Mouse (Mus musculus) layer of hippocampus, adult 9-11 months (tissue): ENCODE results near the gene Gm21865.
"Not testable (repeated sequence)": the region's sequence is repeated elsewhere in the genome, so short reads cannot be mapped to it uniquely, and the experiment has no call there.

Experiments used
- DNase-seq: peaks from one replicate; pipeline ENCODE4 v3.0.0; 2022

Gene Gm21865

DNA sequence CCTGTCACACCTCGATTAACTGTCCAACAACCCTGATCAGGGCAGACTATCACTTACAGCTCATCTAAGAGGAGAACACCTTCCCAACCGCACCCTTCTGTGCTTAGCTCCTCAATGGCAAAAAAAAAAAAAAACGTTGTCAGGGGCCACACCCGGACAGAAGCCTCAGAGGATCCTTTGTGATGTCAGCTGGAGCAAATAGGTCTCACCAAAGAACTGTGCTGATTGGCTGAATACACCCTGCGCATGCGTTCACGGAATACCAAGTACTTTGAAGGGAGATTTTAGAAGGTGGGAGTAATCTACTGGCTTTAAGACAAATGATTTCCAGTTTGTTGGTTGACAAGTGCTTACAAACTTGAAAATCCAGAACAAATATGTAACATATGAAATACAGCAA is at the start of gene Gm21865:
Gm21865 (minus strand) TSS at position 101 of the 400 bp plus-strand sequence.
- not testable (repeated sequence) for DNase-seq
